Mouse (Mus musculus) skeletal muscle tissue, postnatal 0 days (tissue): ENCODE results near the gene Btbd35f23. TPM values are rescaled to one million over a fixed set of nuclear protein-coding genes. Genes with fewer than 3 reads are reported as not detected.

Experiments
- polyA plus RNA-seq: library from polyadenylated mRNA; unstranded; fragments of >200 nt; fragmentation: Nextera tagmentation; extraction: Ambion mirVana; gene quantifications from 2 replicates; pipeline ENCODE4 v1.2.1, GENCODE M21; 2015

Gene Btbd35f23
- polyA plus RNA-seq = not detected in 2 replicates

GRCm38 (mm10) chrX:3076575-3076974 lies at the start of gene Btbd35f23:
Btbd35f23 (plus strand) TSS chrX:3076875.

Other genes starting within 250 kb of the Btbd35f23 start
- gene Btbd35f24, start 119.0 kb downstream of the Btbd35f23 start, polyA plus RNA-seq = not detected in 2 replicates